Mouse (Mus musculus) limb, embryonic 13.5 days (tissue): ENCODE results near the gene Havcr1. TPM values are rescaled to one million over a fixed set of nuclear protein-coding genes. Genes with fewer than 3 reads are reported as not detected.

Source experiments
- polyA plus RNA-seq: library from polyadenylated mRNA; unstranded; fragments of >200 nt; fragmentation: Nextera tagmentation; extraction: Ambion mirVana; gene quantifications from 2 replicates; pipeline ENCODE4 v1.2.1, GENCODE M21; 2015

Gene Havcr1
- polyA plus RNA-seq, 1 experiment from 2014 or later = 0.36 TPM

Other genes starting within 250 kb of the Havcr1 start
- not detected in 2 replicates for gene Gm12169, start 210.9 kb upstream of the Havcr1 start, polyA plus RNA-seq
- 0.09 TPM in 1 of 2 replicates, not detected in the other for gene BC053393, start 163.5 kb upstream of the Havcr1 start, polyA plus RNA-seq
- gene Dppa1, start 105.8 kb upstream of the Havcr1 start, polyA plus RNA-seq = 0.47 TPM in 1 of 2 replicates, not detected in the other
- gene Timd2, start 28.0 kb upstream of the Havcr1 start, polyA plus RNA-seq = 0.09 TPM in 1 of 2 replicates, not detected in the other
- 0.13 and 0.17 TPM in 2 replicates for gene Timd4, start 75.7 kb downstream of the Havcr1 start, polyA plus RNA-seq